Mouse (Mus musculus) ovary, postnatal 10 days (tissue): ENCODE measurements around the gene Art5.
"Not testable (repeated sequence)": the region's sequence is repeated elsewhere in the genome, so short reads cannot be mapped to it uniquely, and the experiment has no call there.

Experiments used
- DNase-seq: peaks from one replicate; pipeline ENCODE4 v3.0.0; 2022; ENCODE audit warnings: low spot score

Art5 gene

DNA sequence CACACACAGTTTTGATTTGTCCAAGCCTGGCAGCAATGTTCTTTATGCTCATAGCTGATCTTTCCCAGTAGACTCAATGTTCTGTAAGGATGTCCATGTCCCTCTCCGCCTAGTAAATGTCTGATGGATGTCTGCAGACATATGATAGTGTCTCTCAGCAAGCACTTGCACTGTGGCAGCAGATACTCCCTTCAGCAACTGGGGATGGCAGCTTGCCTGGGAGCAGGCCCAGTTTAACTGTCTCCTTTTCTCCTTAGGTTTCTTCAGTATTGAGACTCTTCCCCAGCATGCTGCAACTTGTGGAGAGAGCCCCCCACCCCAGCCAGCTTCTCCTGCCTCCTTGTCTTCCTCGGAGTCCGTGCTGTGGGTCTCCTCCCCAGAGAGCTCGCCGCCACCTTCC, 27.5 kb downstream of the Art5 start:
- DNase-seq = no peak

DNA sequence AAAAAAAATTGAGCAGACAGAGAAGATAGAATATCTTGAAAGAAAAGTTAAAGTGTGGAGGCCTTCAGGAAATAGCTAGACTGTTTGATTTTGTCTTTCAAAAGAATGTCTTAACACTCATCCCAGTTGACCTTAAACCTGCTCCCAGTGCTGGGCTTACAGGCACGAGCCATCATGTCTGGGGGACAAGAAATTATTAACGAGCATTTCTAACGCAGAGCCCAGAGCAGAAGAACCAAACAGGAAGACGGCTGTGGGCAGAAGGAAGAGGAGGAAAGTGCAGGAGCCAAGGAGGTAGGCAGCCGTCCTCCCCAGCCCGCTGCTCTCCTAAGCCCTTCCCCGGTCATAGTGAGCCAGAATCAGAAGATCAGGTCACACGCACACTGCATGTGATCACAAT, 29.0 kb downstream of the Art5 start:
- no peak for DNase-seq

DNA sequence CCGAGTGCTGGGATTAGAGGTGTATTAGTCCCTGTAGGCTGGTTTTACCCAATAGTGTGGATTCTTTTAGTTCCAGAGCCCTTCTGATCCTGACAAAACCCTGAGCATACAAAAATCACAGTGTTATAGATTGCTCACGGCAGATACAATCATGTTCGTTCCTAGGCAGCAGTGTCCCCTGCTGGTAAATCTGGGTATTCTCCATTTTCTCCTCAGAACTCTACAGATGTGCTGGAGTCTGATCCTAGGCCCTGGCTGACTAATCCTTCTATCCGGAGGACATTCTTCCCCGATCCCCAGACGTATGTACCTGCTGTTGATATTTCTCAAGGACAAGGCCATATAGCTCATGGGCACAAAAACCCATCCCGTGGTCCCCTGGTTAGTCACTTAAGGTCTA, 30.8 kb downstream of the Art5 start:
- no peak for DNase-seq

DNA sequence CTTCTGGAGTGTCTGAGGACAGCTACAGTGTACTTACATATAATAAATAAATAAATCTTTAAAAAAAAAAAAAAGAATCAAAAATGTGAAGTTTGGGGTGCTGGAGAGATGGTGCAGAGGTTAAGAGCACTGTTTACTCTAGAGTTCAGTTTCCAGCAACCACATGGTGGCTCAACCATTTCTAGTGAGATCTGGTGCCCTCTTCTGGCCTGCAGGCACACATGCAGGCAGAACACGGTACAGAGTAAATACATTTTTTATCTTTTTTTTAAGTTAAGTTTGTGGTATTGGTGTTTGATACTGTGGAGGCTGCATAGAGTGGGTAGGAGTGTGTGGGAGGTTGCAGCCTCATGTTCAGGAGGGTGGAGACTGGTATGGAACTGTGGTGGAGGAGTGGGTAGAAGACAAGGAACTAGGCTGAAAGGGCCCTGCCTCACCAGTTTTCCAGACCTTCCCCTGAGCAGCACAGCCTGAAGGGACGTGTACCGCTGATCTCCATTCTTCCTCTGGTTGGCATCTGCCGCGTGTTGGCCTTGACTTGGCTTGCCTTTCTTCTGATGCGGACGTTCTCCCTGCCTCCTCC, 32.5 kb downstream of the Art5 start:
- no peak for DNase-seq

DNA sequence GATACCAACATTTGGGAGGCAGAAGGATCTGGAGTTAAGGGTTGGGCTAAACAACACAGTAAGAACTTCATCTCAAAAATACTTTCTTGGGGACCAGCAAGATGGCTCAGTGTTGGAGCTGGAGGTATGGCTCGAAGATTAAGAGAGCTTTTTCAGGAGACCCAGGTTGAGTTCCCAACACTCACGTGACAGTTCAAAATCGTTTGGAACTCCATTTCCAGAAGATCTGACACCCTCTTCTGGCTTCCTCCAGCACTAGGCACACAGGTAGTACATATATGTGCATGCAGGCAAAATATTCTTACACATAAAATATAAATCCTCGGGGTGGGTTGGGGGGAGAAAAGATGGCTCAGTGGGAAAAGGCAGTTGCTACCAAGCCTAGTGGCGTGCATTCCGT, 42.9 kb downstream of the Art5 start:
- no peak for DNase-seq

DNA sequence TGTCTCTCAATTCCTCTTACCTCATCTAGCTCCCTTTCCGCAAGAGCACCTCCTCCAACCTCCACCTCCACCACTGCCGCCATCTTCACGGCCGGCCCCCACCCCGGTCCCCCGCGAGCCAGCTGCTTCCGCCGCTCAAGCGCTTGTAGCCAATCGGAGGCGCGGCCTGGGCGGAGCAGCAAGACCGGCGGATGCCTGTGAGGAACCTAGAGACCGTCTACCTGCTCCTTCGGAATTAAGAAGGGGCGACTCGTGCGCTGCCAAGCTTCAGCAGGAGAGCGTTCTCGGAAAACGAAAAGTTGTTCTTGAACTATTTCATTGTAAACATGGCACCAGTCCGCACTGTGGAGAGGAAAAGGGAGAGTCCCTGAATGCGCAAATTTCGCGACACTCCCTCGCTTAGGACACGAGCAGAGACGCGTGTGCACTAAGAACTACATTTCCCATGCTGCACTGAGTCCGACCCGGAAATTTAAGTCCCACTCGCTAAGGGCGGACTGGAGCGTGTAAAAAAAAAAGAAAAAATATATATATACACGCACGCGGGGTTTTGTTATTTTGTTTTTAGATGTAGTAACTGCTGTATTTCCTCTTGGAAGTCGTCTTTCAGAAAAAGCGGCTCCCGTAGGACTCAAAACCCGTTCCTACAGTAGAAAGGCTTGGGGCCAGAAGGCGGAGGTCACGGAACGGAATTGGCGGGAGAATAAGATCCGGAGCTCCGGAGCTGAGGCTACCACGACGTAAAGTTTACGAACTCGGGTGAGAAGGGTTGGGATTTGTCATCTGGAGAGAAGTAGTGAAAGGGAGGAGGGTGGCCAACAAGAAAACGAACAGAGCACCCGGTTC, 44.0 kb downstream of the Art5 start, which contains the start of the genes Rnf121, Xndc1 and Xntrpc:
Rnf121 (minus strand) TSS at position 424 of the 846 bp plus-strand sequence.
Xndc1 (plus strand) TSS at position 466 of the 846 bp plus-strand sequence.
Xntrpc (plus strand) TSS at position 668 of the 846 bp plus-strand sequence.
- DNase-seq = peak; percentile 81

DNA sequence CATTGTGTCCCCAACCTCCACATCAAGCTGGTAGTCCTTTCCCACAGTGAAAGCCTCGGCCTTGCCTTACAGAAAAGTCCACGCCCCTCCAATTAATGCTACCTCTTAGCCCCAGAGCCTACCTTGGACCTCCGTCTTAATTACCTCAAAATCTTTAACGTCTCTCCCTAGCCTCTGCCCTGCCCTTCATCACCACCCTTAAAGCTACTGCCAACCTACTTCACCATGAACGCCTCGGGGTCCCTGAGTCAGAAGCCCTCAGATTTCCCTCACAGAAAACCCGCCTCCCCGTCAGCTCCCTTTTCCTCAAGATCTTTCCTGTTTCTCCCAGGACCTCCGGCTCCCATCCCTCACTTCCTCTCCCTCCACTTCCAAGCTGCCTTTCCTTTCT, 44.6 kb downstream of the Art5 start:
- DNase-seq = no peak

DNA sequence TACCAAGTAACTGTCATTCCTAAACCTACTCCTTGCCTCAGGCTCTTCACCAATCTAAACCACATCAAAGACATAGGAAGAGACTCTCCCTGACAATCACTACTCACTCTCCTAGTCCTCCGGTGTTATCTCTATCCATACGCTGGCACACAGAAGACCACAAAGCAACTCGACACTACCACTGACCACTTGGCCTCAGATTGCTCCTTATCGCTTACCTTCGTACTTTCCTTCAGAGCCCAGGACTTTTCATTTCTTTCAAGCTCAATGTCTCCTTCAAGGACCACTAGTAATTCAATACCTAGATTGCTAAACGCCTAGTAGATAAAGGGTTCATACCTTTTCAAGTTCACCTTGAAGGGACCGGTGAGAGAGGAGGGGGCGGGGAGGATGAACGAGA, 45.4 kb downstream of the Art5 start:
- no peak for DNase-seq

DNA sequence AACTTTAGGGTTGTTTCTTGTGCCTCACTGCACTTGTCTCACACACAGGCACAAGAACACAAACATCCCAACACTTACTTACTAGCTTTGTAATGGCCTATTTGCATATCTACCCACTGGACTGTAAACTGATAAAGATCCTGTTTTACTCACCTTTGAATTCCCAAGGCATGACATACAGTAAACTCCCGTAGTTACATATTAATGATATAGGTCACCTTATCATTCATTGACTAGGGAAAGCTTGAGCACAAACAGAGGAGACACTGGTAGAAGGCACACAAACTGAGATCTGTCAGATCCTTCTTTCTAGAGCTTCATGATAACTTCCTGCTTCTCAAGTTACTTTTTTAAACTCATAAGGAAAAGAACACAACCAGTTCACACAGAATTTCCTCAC, 47.1 kb downstream of the Art5 start:
- DNase-seq = no peak

DNA sequence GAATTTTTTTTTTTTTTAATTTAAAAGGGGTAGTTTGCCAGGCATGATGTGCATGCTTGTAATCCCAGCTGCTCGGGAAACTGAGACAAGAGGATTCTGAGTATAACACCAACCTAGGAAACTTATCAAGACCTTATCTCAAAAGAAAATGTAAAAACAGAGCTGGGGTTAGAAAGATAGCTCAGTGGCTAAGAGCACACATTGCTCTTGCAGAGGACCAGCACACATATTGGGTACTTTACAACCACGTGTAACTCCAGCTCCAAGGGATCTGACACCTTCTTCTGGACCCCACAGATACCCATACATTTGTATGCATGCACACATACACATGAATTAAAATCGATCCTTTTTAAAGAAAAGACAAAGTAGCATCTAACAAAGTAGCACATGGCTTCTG, 47.9 kb downstream of the Art5 start:
- DNase-seq = no peak

DNA sequence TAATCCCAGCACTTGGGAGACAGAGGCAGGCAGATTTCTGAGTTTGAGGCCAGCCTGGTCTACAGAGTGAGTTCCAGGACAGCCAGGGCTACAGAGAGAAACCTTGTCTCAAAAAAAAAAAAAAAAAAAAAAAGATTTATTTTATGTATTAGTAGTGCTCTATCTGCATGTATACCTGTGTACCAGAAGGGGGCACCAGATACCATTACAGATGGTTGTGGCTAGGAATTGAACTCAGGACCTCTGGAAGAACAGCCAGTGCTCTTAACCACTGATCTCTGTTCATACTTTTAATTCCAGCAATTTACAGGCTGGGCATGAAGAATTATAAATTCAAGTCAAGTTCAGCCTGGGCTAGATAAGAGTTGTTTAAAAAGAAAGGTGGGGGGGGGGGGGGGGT, 60.8 kb downstream of the Art5 start:
- not testable (repeated sequence) for DNase-seq
